Mouse (Mus musculus): Measurements from ENCODE around the gene Aldh18a1. TPM values are rescaled to one million over a fixed set of nuclear protein-coding genes. Genes with fewer than 3 reads are reported as not detected.

The Aldh18a1 gene
- polyA plus RNA-seq (2017; shearing (Covaris generic)): 41.6 TPM

GRCm38 (mm10) chr19:40588293-40588654 lies at the start of gene Aldh18a1:
Aldh18a1 (minus strand) TSS chr19:40588463.

GRCm38 (mm10) chr19:40611830-40612506 lies 23.7 kb upstream of the Aldh18a1 start, which contains the start of the genes Tctn3 and Entpd1:
Tctn3 (minus strand) TSS chr19:40612233.
Entpd1 (plus strand) TSS chr19:40612366.

DNA sequence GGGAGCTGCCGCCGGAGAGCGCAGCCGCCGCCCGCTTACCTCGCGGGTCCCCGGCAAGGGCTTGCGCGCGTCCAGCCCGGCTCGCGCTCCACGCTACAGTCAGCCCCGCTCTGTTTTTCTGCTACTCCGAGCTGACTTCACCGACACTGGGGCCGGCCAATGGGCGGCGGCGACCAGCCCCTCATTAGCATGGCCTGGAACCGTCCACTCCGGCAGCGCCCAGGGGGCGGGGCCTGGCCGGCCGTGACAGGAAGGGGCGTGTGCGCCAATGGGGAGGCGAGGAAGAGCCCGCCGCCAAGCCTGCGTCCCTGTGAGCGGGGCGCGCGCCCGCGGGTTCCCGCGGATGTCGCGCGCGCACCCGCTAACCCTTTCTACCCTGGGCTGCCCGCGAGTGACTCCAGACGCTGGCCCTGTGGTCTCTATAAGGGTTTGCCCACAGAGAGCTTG lies 74.6 kb downstream of the Aldh18a1 start, which contains the start of gene Sorbs1:
Gene Sorbs1 (minus strand): TSS at position 148 of the 447 bp plus-strand sequence.

Other genes starting within 250 kb of the Aldh18a1 start
- gene Sorbs1, start 74.7 kb downstream of the Aldh18a1 start, polyA plus RNA-seq (2017; shearing (Covaris generic)): 17.8 TPM
- 5.8 TPM for gene Tctn3, start 23.8 kb upstream of the Aldh18a1 start, polyA plus RNA-seq (2017; shearing (Covaris generic))
- gene Entpd1, start 23.9 kb upstream of the Aldh18a1 start, polyA plus RNA-seq (2017; shearing (Covaris generic)): 1.1 TPM
- not detected for gene Cc2d2b, start 160.3 kb upstream of the Aldh18a1 start, polyA plus RNA-seq (2017; shearing (Covaris generic))
- 2.2 TPM for gene Ccnj, start 242.8 kb upstream of the Aldh18a1 start, polyA plus RNA-seq (2017; shearing (Covaris generic))